Mouse (Mus musculus): Measurements from ENCODE around the gene Golga2. TPM values are rescaled to one million over a fixed set of nuclear protein-coding genes. Genes with fewer than 3 reads are reported as not detected.

Gene Golga2
- total RNA-seq, 2 experiments from 2014 or later = 34.8 to 44.5 TPM

DNA sequence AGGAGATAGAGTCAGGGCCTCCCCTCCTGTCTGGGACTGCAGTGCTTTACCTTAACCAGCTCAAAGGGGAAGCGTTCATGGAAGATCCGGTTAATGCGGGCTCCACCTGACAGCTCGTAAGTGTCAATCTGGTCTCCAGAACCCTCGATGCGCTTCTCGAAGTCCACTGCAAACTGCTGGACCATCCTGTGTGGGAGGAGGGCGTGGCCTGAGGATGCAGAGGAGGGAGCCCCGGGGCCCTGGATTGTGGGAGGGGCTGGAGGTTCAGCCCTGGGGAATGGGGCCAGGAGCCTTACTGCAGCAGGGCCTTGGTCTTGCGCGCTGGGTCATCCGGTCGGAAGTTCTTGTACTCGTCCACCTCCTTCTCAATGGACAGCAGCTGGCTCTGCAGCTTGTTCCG is 48.7 kb downstream of the Golga2 start:
- ATAC-seq (replicated peaks; ENCODE audit: low FRiP score, low TSS enrichment, poor library complexity, severe bottlenecking) = no peak

DNA sequence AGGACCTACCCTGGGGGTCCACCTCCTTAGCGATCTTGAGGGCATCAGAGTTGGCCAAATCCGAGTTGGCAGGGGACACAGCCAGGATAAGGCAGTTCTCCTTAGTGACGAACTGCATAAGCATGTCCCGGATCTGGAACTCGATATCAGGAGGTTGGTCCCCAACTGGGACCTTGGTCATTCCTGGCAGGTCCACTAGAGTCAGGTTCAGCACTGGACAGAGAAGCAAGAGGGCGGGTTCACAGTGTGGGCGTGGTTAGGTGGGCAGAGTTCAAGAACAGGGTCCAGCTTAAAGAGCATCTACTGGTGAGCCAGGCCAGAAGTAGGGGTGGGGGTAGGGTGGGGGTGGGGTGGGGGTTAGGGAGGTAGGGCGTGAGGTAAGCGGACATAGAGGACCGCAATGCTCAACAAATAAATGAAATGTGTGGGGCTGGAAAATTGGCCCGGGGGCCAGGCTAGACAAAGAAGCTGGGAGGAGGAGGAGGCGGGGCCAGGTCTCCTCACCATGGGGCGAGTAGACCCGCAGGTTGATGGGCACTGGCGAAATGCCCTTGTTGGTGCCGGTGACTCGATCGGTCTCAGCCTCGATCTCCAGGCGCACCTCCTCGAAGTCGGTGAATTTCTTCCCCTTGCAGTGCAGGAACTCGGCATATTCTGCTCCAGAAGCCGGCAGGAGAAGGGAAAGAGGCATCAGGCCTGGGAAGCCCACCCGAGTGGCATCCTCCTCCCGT is 52.9 kb downstream of the Golga2 start:
- ATAC-seq (replicated peaks; ENCODE audit: low FRiP score, low TSS enrichment, poor library complexity, severe bottlenecking) = no peak

DNA sequence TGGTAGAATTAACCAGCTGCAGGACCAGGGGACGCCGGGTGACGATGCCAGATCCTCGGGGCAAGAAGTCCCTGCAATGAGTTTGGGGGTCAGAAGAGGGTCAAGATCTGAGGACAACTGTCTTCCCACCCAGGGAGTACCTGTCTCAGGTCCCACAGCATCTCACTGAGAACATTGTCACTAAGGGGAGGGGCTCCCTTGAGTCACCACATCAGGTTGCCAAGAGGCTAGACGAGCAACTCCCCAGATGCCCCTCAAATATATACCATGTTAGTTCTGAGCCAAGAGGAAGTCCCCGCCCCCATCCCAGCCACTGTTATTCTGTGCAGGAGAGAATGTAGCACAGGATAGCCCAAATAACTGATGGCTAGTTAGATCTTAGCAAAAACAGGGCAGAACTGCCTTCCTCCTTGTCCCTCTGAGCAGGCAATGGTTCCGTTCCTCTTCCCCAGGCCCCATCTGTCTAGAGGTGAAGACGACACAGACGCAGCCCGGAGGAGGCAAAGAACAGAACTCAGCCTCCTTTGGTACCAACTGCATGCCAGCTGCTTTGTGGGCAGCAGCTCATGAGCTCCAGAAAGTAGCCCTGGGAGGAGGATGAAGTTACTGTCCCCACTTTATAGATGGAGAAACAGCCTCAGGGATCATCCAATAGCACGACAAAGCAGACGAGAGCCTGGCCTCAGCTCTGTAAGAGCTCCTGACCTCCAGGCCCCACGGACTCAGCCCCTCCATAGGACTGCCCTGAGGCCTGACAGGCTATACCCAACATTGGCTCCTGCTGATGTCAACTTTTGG is 53.9 kb downstream of the Golga2 start:
- ATAC-seq (replicated peaks; ENCODE audit: low FRiP score, low TSS enrichment, poor library complexity, severe bottlenecking) = no peak

DNA sequence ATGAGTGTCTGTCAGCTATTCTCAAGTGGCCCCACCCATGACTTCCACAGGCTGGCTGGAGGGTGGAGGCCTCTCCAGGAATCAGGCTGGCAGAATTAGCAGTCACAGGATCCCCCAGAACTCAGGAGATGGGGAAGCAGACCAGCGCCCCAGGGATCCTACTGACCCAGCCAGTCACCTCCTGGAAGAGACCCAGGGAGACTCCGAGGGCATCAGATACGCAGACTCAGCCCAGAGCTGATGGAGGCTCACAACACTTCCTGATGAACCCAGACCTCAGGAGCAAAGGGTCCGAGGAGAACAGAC is 54.4 kb downstream of the Golga2 start:
- ATAC-seq (replicated peaks; ENCODE audit: low FRiP score, low TSS enrichment, poor library complexity, severe bottlenecking) = no peak

DNA sequence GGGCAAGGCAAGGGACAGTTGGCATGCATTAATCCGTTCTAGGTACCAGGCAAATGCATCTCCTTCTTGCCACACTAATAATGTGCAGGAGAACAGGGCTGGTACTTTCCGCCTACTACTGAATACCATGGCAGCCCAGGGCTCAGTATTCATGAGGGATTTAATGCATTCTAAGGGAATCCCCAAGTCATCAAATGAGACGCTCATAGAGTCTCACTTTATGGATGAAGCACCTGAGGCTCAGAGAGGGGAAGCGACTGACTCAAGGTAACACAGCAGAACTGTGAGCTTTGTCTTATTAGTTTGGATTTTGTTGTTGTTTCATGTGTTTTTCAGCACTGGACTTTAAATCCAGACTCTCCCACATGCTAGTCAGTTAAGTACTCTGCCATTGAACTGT is 54.9 kb downstream of the Golga2 start:
- ATAC-seq (replicated peaks; ENCODE audit: low FRiP score, low TSS enrichment, poor library complexity, severe bottlenecking) = no peak

DNA sequence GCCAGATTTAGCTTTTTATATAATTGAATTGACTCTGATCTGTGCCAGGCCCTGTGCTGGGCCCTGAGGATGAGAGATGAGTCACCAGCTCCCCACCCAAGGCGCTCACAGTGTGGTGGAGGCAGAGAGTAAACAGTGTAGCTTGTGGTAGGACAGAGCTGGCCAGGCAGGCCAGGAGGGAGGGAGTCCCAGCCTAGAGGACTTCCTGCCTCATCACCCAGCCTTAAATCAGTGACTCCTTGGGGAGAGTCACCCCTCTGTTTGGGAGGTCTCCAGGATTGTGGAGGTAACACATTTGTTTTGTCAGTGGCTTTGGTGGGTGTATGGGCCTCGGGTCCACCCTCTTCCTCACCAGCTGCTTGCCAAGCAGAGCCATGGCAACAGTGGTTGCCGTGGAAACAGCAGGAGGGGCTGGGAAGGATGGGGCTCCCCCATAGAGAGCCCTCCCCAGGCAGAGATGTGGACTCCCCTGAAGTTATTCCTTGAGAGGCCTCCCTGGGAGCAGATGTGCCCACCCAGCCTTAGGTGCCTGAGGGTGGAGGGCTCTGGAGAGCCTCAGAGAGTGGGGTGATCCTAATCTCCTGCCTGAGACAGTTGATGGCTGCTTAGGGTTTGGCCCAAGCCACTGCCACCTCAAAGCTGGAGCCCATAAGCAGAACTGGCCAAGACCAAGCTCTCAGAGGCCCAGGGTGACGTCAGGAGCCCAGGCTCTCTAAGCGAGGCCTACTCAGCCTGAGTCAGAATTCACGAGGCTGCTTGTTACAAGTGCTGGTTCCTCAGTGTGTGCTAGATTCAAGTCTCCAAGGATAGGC is 55.6 kb downstream of the Golga2 start:
- ATAC-seq (replicated peaks; ENCODE audit: low FRiP score, low TSS enrichment, poor library complexity, severe bottlenecking) = no peak

DNA sequence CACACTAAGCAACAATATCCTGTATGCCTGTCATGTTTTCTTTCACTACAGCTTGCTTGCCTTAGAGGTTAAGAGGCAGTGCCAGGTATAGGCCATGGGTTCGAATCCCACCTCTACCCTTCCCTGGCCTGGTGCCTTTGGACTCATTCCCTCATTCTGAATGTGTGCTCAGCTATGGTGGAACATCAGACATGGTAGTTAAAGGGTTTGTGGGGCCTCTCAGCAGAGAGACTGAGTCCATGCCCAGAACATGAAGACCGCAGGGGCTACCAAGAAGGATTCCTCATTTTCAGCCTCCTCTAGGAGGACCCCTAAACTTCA is 56.1 kb downstream of the Golga2 start:
- ATAC-seq (replicated peaks; ENCODE audit: low FRiP score, low TSS enrichment, poor library complexity, severe bottlenecking) = no peak

DNA sequence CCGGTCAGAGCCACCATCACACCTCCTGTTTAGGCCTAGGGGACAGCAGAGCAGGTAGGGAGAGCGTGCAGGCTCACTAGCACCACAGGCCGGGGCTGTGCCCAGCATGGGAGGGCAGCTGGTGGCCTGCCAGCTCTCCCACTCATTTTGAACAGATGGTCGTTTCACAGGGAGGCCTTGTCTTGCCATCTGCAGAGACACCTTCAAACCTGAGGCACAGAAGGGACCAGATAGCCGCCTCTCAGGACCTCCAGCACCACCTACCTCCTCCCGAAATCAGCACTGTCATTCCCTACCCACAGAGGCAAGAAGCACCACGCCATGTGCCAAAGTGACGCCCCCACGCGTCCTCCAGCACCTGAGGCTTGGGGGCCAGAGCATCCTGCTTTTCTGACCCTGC is 56.9 kb downstream of the Golga2 start:
- ATAC-seq (replicated peaks; ENCODE audit: low FRiP score, low TSS enrichment, poor library complexity, severe bottlenecking) = no peak

DNA sequence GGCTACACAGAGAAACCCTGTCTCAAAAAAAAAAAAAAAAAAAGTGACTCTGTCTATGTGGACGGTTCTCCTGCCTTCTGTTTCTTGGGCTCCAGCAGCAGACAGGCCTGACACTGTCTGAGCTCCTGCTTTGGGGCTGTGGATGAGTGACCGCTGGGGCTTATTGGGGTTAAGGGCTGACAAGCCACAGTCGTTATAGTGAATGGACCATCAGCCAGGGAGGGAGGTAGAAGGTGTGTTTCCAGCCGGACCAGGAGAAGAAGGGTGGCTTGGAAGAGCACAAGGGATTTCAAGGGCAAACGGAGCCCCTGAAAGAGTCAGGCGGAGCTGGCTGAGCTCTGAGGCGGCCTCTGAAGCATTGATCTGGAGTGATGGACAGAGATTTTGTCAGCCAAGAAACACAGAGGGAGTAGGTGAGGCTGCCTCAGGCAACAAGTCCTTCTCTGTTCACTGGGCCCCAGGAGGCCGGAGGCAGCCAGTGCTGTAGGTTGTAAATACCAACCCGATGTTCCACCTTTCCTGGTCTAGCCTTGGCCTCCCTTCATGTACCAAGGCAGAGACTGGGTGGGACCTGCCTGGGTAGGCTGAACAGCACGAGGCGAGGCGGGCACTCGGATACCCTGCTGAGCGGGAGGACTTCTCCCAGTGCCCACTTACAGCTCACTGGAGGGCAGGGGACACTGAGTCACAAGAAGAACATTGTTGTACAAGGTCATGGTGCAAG is 57.6 kb downstream of the Golga2 start:
- no peak for ATAC-seq (replicated peaks; ENCODE audit: low FRiP score, low TSS enrichment, poor library complexity, severe bottlenecking)

DNA sequence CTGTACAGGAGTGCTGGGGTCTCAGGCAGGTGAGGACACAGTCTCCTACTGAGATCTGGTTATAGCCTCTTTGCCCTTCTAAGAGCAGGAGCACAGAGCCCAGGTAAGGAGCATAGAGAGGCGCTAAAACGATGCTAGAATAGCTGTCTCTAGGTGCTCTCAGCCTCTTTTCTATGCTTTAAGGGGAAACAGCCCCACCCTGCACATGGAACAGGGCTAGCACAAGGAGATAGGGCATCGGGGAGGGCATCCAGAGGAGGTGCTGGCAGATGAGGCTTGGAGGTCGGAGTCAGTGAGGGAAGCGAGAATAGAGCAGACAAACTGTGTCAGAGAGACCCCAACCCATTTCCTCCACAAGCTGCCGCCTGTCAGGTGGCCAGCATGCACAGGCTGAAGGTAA is 59.8 kb downstream of the Golga2 start:
- no peak for ATAC-seq (replicated peaks; ENCODE audit: low FRiP score, low TSS enrichment, poor library complexity, severe bottlenecking)

DNA sequence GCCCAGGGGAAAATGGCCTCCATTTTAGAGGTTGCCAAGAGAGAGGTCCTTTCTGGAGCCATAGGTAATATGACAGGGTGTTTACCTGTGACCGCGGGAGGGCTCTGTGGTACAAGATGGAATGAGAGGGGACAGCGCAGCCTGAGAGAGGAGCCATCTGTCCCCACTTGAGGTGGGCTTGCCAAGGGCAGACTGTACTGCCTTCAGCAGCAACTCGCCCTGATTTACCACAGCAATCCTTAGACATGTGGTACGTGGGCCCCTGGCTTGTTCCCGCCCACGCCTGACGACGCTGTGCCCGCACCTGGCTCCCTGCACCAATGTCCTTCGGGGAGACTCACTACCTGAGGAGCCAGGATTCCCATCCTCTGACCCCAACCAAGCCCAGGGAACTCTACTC is 61.1 kb downstream of the Golga2 start:
- ATAC-seq (replicated peaks; ENCODE audit: low FRiP score, low TSS enrichment, poor library complexity, severe bottlenecking) = no peak

DNA sequence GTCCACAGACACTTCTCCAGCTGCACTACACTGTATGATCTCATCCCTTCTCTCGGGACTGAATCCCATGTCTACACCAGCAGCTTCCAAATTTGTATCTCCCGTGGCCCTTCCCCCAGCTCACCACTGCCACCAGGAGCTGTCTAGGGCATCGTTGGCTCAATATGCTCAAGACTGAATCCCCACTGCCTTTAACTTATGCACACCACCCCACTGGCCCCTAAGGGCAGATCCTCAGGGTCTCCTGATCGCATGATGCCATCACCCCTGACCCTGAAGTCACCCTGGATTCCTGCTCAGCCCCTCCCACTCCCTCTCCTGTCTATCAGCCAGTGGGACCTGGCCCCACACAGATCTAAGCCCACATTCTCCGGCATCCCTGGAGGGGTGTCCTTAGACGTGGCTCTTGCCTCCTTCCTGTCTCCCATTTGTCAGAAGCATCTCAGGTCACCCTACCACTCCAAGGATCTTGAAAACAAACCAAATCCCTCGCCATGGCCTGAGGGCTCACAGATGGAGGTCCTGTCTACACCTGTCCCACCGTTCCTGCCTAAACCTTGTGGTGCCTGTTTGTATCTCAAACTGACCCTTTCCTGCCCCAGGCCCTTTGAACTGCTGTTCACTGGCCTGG is 62.6 kb downstream of the Golga2 start:
- ATAC-seq (replicated peaks; ENCODE audit: low FRiP score, low TSS enrichment, poor library complexity, severe bottlenecking) = no peak

DNA sequence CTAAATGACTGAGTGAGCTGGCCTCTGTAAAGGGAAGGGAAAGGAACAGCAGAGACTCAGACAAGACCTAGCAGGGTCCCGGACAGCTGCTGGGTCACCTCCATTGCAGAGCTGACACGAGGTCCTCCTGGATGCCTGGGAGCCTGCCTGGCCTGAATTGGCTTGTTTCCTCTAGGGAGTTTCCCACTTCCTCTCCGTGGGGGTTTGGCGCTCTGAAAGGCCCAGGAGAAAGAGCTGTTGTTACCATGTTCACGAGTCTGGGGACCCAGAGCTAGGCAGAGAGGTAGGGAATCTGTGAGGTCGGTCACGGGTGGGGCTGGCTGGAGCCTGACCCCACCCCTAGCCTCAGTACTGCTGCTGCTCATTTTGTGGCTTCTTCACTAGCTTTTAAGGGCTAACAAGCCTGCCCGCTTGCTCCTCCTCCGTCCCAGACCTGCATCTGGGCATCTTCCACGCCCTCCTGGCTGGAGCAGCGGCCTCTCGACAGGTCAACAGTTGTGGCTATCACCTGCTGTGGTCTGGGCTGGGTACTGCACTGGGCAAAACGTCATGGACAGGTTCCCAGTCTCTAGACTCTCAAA is 63.4 kb downstream of the Golga2 start:
- ATAC-seq (replicated peaks; ENCODE audit: low FRiP score, low TSS enrichment, poor library complexity, severe bottlenecking) = no peak

DNA sequence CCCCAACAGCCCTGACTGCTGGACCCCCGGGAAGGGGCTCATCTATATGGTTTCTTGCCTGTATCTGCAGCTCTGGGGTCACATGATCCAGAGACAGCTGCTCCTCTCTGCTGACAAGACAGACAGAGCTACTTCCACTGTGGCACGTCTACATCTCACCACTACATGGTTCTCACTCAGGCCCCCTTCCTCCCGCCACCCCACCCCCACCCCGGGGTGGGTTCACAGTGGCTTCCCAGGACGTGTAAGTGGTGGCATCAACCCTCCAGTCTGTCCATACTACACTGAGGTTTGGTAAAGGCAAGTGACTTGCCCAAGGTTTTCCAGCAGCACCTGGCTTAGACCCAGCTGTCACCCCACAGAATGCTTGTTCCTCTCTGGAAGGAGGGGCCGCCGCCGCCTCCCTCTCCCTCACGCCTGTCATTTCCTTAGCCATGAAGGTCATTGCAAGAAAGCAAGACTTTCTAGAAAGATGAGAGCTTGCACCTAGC is 64.3 kb downstream of the Golga2 start:
- no peak for ATAC-seq (replicated peaks; ENCODE audit: low FRiP score, low TSS enrichment, poor library complexity, severe bottlenecking)

DNA sequence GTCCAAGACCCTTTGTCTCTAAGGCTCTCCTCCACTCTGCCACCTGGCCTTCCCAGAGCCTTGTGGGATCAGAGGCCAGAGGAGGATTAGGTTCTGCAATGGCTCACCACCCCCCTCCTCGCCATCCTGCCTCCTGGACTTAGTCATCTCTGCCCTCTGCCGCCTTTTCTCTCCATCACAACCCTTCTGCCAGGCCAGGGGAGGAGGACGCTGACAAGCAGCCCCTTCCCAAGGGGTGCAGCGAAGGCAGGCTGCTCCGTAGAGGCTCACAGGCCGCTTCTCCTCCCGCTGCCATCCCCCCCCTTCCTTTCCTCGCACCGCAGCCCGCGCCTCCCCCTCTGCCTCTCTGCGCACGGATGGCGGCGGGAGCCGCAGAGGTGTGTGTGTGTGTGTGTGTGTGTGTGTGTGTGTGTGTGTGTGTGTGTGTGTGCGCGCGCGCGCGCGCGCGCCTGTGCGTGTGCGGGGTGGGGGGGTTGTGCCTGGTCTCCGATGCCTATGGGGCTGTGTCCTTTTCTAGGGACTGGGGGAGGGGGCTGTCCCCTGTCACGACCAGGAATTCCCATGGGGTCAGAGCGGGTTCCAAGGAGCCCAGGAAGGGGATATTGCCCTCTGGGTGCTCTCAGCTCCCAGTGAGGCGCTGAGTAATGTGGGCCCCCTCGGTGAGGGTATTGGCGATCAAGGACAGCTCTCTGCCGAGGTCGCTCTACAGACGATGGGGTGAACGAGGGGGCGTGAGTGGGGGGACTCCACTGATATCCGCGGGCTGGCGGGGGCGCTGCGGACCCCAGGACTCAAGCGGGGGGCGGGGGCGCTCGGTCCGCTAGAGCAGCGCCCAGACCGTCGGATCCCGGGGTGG is 65.2 kb downstream of the Golga2 start, which contains the start of gene Ciz1:
Gene Ciz1, plus strand, starts transcription at position 177 of the 856 bp plus-strand sequence.
- ATAC-seq (replicated peaks; ENCODE audit: low FRiP score, low TSS enrichment, poor library complexity, severe bottlenecking) = no peak

DNA sequence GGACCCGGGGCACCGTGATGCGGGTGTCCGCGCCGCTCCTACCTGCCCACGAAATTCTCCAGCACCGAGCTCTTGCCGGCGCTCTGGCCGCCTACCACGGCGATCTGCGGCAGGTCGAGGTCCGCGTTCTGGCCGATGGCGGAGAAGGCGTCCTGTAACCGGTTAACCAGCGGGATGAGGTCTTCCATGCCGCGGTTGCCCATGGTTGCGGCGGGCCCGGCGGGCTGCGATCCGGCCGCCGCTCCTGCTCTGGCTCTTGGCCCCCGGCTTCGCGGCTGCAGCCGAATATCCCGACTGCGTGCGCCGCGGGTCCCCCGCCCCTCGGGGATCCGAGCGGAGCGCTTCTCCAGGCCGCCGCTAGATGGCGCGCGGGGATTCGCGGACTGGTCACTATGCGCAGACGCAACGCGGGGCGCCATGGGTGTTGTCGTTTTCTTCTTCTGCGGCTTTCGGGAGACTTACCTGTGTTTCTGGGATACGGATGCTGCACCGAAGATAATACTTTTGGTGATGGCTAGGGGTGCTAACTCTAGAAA is 65.9 kb downstream of the Golga2 start, which contains the start of gene Dnm1:
Gene Dnm1, minus strand, starts transcription at position 332 of the 536 bp plus-strand sequence.
- ATAC-seq (replicated peaks; ENCODE audit: low FRiP score, low TSS enrichment, poor library complexity, severe bottlenecking) = peak; percentile 75

DNA sequence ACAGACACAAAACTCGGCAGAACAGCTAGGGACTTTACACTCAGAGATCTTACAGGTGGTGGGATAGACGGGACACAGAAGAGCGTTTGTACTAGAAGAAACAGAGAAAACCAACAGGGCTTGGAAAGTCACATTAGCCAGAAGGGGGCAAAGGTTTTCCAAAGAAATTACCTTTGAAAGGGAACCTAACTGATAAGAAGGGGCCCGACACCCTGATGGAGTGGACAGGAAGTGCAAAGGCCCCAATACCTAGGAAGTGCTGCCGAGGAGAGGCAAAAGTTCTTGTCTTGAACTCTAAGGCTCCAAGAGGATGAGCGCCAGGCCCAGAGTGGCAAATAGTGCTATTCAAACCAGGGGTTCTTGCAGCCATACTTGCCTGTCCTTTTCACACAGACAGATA is 66.7 kb downstream of the Golga2 start:
- no peak for ATAC-seq (replicated peaks; ENCODE audit: low FRiP score, low TSS enrichment, poor library complexity, severe bottlenecking)
